Mouse (Mus musculus): ENCODE results near the gene Mthfd1.

- no peak for TF ChIP-seq POU5F1 (IDR thresholded peaks at IDR 0.05; ENCODE audit: borderline replicate concordance, low read length)
- TF ChIP-seq CTCF (conservative IDR thresholded peaks at IDR 0.05; ENCODE audit: low read length): no peak
These were observed 15.1 kb upstream of the Mthfd1 start for GRCm38 (mm10) chr12:76239839-76240571.

All from E14TG2a.4 (cell line).